Mouse (Mus musculus): ENCODE results near the gene Gm42742. TPM values are rescaled to one million over a fixed set of nuclear protein-coding genes. Genes with fewer than 3 reads are reported as not detected.

Gene Gm42742
- polyA plus RNA-seq, 1 experiment = 103 TPM

DNA sequence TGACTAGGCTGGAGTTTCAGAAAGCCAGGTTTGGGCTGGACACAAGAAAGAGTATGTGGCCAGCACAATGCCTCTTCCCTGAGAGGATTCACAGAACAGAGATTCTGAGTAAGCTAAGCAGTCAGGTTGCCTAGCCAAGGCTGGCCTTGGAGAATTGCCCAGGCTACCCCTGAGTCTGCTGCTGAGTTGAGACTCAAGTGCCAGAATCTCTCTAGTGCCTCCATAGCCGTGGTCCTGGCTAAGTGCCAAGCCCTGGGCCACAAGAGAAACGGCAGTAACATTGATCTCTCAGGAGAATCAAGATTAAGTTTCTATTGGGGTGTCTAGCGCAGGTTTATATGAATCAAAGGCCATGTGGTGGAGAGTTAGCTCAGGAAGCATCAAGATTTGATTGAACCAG is 55.3 kb downstream of the Gm42742 start:
- Histone ChIP-seq H3K4me1 (replicated peaks; ENCODE audit: control insufficient read depth, insufficient read depth, low read length) (no peaks in the 10 kb centered on the region), H3K27me3 (ENCODE audit: control insufficient read depth, insufficient read depth, low read length) (no peaks in the 10 kb centered on the region), H3K36me3 (ENCODE audit: control insufficient read depth, insufficient read depth, low read length) (no peaks in the 10 kb centered on the region), H3K27ac (ENCODE audit: control insufficient read depth, insufficient read depth, low read length) (no peak overlapping the region), H3K4me3 (ENCODE audit: control insufficient read depth, insufficient read depth, low read length) (no peak overlapping the region)
- WGBS = 31% methylated on average over 3 of the region's 3 CpGs
- TF ChIP-seq CTCF (IDR thresholded peaks at IDR 0.05; ENCODE audit: borderline replicate concordance, control insufficient read depth, extremely low read depth, insufficient read depth, low read length, poor library complexity) = no peak
- no peak for TF ChIP-seq POLR2A (IDR thresholded peaks at IDR 0.05; ENCODE audit: control insufficient read depth, extremely low read depth, insufficient read depth, low read length, poor library complexity)
- DNase-seq = no peak

Other genes with a start within 250 kb of the Gm42742 start
- 622 and 685 TPM in 2 replicates for gene Ypel3, start 244.1 kb downstream of the Gm42742 start, polyA plus RNA-seq (2012; rRNA removed)
- 25.0 and 37.9 TPM in 2 replicates for gene Tbx6, start 239.6 kb downstream of the Gm42742 start, polyA plus RNA-seq (2012; rRNA removed)
- gene Ppp4c, start 228.6 kb downstream of the Gm42742 start, polyA plus RNA-seq (2012; rRNA removed) = 460 and 482 TPM in 2 replicates
- 2.9 and 3.3 TPM in 2 replicates for gene Fam57b, start 223.4 kb downstream of the Gm42742 start, polyA plus RNA-seq (2012; rRNA removed)
- not detected in 2 replicates for gene 4930451I11Rik, start 189.5 kb downstream of the Gm42742 start, polyA plus RNA-seq (2012; rRNA removed)
- gene Doc2a, start 173.7 kb downstream of the Gm42742 start, polyA plus RNA-seq (2012; rRNA removed) = 0.12 and 0.13 TPM in 2 replicates
- gene Hirip3, start 159.1 kb downstream of the Gm42742 start, polyA plus RNA-seq (2012; rRNA removed) = 18.7 and 24.6 TPM in 2 replicates
- gene Ino80e, start 158.7 kb downstream of the Gm42742 start, polyA plus RNA-seq (2012; rRNA removed) = 120 and 122 TPM in 2 replicates
- 182 and 198 TPM in 2 replicates for gene Taok2, start 136.4 kb downstream of the Gm42742 start, polyA plus RNA-seq (2012; rRNA removed)
- gene Tmem219, start 98.2 kb downstream of the Gm42742 start, polyA plus RNA-seq (2012; rRNA removed) = 87.7 and 94.7 TPM in 2 replicates
- gene Kctd13, start 92.2 kb downstream of the Gm42742 start, polyA plus RNA-seq (2012; rRNA removed) = 38.8 and 42.4 TPM in 2 replicates
- 0.33 and 0.35 TPM in 2 replicates for gene Asphd1, start 71.5 kb downstream of the Gm42742 start, polyA plus RNA-seq (2012; rRNA removed)
- gene Sez6l2, start 70.5 kb downstream of the Gm42742 start, polyA plus RNA-seq (2012; rRNA removed) = 2.9 and 3.7 TPM in 2 replicates
- 280 and 294 TPM in 2 replicates for gene Cdipt, start 45.2 kb downstream of the Gm42742 start, polyA plus RNA-seq (2012; rRNA removed)
- gene Cdiptos, start 45.0 kb downstream of the Gm42742 start, polyA plus RNA-seq (2012; rRNA removed) = 0.34 and 1.0 TPM in 2 replicates
- 42.5 and 64.9 TPM in 2 replicates for gene Mvp, start 6.5 kb downstream of the Gm42742 start, polyA plus RNA-seq (2012; rRNA removed)
- 5.4 and 6.2 TPM in 2 replicates for gene Pagr1b, start 4.6 kb downstream of the Gm42742 start, polyA plus RNA-seq (2012; rRNA removed)
- 11.9 and 12.7 TPM in 2 replicates for gene Pagr1a, start 3.7 kb downstream of the Gm42742 start, polyA plus RNA-seq (2012; rRNA removed)
- 49.7 and 53.1 TPM in 2 replicates for gene Prrt2, start 114 bp upstream of the Gm42742 start, polyA plus RNA-seq (2012; rRNA removed)
- 954 and 1,846 TPM in 2 replicates for gene Maz, start 5.9 kb upstream of the Gm42742 start, polyA plus RNA-seq (2012; rRNA removed)
- 50.5 and 66.8 TPM in 2 replicates for gene Kif22, start 21.4 kb upstream of the Gm42742 start, polyA plus RNA-seq (2012; rRNA removed)
- gene Zg16, start 66.2 kb upstream of the Gm42742 start, polyA plus RNA-seq (2012; rRNA removed) = 0.73 and 1.2 TPM in 2 replicates
- 518 and 532 TPM in 2 replicates for gene AI467606, start 70.3 kb upstream of the Gm42742 start, polyA plus RNA-seq (2012; rRNA removed)
- gene Qprt, start 101.1 kb upstream of the Gm42742 start, polyA plus RNA-seq (2012; rRNA removed) = 8.0 and 10.1 TPM in 2 replicates
- gene Spn, start 116.7 kb upstream of the Gm42742 start, polyA plus RNA-seq (2012; rRNA removed) = 135 and 157 TPM in 2 replicates
- 63.4 and 67.2 TPM in 2 replicates for gene Cd2bp2, start 175.0 kb upstream of the Gm42742 start, polyA plus RNA-seq (2012; rRNA removed)
- 70.3 and 81.3 TPM in 2 replicates for gene Tbc1d10b, start 187.4 kb upstream of the Gm42742 start, polyA plus RNA-seq (2012; rRNA removed)
- 10.7 and 12.3 TPM in 2 replicates for gene Mylpf, start 187.8 kb upstream of the Gm42742 start, polyA plus RNA-seq (2012; rRNA removed)
- 30.4 and 31.6 TPM in 2 replicates for gene Zfp553, start 212.0 kb upstream of the Gm42742 start, polyA plus RNA-seq (2012; rRNA removed)
- gene Sept1, start 212.0 kb upstream of the Gm42742 start, polyA plus RNA-seq (2012; rRNA removed) = 1,045 and 1,102 TPM in 2 replicates
- gene Zfp771, start 223.2 kb upstream of the Gm42742 start, polyA plus RNA-seq (2012; rRNA removed) = 91.3 and 102 TPM in 2 replicates
- 122 and 125 TPM in 2 replicates for gene Dctpp1, start 239.6 kb upstream of the Gm42742 start, polyA plus RNA-seq (2012; rRNA removed)

Data from thymus, adult 2 months (tissue).